Mouse (Mus musculus): ENCODE data around the gene Sp7. TPM values are rescaled to one million over a fixed set of nuclear protein-coding genes. Genes with fewer than 3 reads are reported as not detected.
A peak's percentile ranks its signal among the peaks of the same experiment; 100 is the strongest.

Gene Sp7
- polyA plus RNA-seq, 1 experiment = not detected

- Histone ChIP-seq H3K4me1 (ENCODE audit: control insufficient read depth, insufficient read depth, insufficient read length, low read length) (peaks cover 20% of the 10 kb centered on the region), H3K27ac (replicated peaks; ENCODE audit: low read depth, low read length) (peak overlapping the region; percentile 96), H3K4me3 (ENCODE audit: insufficient read depth, low read depth, low read length) (peak overlapping the region; percentile 63)
Observed at GRCm38 (mm10) chr15:102399229-102400221, 32.5 kb upstream of the Sp7 start.

GRCm38 (mm10) chr15:102398629-102399028 is 31.6 kb upstream of the Sp7 start:
- peaks cover 19% of the 10 kb centered on the region for H3K4me1 ChIP-seq (ENCODE audit: control insufficient read depth, insufficient read depth, insufficient read length, low read length)
- H3K4me3 ChIP-seq (ENCODE audit: insufficient read depth, low read depth, low read length) = peak overlapping the region; percentile 63
- H3K27ac ChIP-seq (replicated peaks; ENCODE audit: low read depth, low read length) = peak overlapping the region; percentile 96

GRCm38 (mm10) chr15:102395061-102395460 is 28.1 kb upstream of the Sp7 start:
- Histone ChIP-seq H3K4me3 (ENCODE audit: insufficient read depth, low read depth, low read length) (no peak overlapping the region), H3K4me1 (ENCODE audit: control insufficient read depth, insufficient read depth, insufficient read length, low read length) (peaks cover 15% of the 10 kb centered on the region), H3K27ac (replicated peaks; ENCODE audit: low read depth, low read length) (peak overlapping the region; percentile 88)

GRCm38 (mm10) chr15:102393584-102394014 is 26.6 kb upstream of the Sp7 start:
- H3K4me1 ChIP-seq (ENCODE audit: control insufficient read depth, insufficient read depth, insufficient read length, low read length) = peaks cover 13% of the 10 kb centered on the region
- H3K27ac ChIP-seq (replicated peaks; ENCODE audit: low read depth, low read length) = peak overlapping the region; percentile 88
- no peak overlapping the region for H3K4me3 ChIP-seq (ENCODE audit: insufficient read depth, low read depth, low read length)

GRCm38 (mm10) chr15:102392520-102392919 is 25.5 kb upstream of the Sp7 start:
- Histone ChIP-seq H3K4me1 (ENCODE audit: control insufficient read depth, insufficient read depth, insufficient read length, low read length) (peaks cover 9% of the 10 kb centered on the region), H3K4me3 (ENCODE audit: insufficient read depth, low read depth, low read length) (no peak overlapping the region), H3K27ac (replicated peaks; ENCODE audit: low read depth, low read length) (peak overlapping the region; percentile 44)

GRCm38 (mm10) chr15:102388942-102389341 is 22.0 kb upstream of the Sp7 start:
- H3K4me3 ChIP-seq (ENCODE audit: insufficient read depth, low read depth, low read length) = no peak overlapping the region
- H3K27ac ChIP-seq (replicated peaks; ENCODE audit: low read depth, low read length) = no peak overlapping the region
- no peaks in the 10 kb centered on the region for H3K4me1 ChIP-seq (ENCODE audit: control insufficient read depth, insufficient read depth, insufficient read length, low read length)

GRCm38 (mm10) chr15:102386640-102387039 is 19.7 kb upstream of the Sp7 start:
- H3K27ac ChIP-seq (replicated peaks; ENCODE audit: low read depth, low read length) = no peak overlapping the region
- no peaks in the 10 kb centered on the region for H3K4me1 ChIP-seq (ENCODE audit: control insufficient read depth, insufficient read depth, insufficient read length, low read length)
- H3K4me3 ChIP-seq (ENCODE audit: insufficient read depth, low read depth, low read length) = no peak overlapping the region

GRCm38 (mm10) chr15:102383671-102384070 is 16.7 kb upstream of the Sp7 start:
- no peak overlapping the region for H3K4me3 ChIP-seq (ENCODE audit: insufficient read depth, low read depth, low read length)
- no peak overlapping the region for H3K27ac ChIP-seq (replicated peaks; ENCODE audit: low read depth, low read length)
- H3K4me1 ChIP-seq (ENCODE audit: control insufficient read depth, insufficient read depth, insufficient read length, low read length) = no peaks in the 10 kb centered on the region

GRCm38 (mm10) chr15:102381575-102381974 is 14.6 kb upstream of the Sp7 start:
- Histone ChIP-seq H3K4me1 (ENCODE audit: control insufficient read depth, insufficient read depth, insufficient read length, low read length) (peaks cover 3% of the 10 kb centered on the region; the same call in 1 of the 2 replicates), H3K4me3 (ENCODE audit: insufficient read depth, low read depth, low read length) (no peak overlapping the region), H3K27ac (replicated peaks; ENCODE audit: low read depth, low read length) (no peak overlapping the region)

GRCm38 (mm10) chr15:102377810-102378262 is 10.9 kb upstream of the Sp7 start:
- Histone ChIP-seq H3K27ac (replicated peaks; ENCODE audit: low read depth, low read length) (peak overlapping the region; percentile 92), H3K4me3 (ENCODE audit: insufficient read depth, low read depth, low read length) (peak overlapping the region; percentile 76; the same call in 1 of the 2 replicates), H3K4me1 (ENCODE audit: control insufficient read depth, insufficient read depth, insufficient read length, low read length) (peaks cover 3% of the 10 kb centered on the region; the same call in 1 of the 2 replicates)

GRCm38 (mm10) chr15:102377163-102377543 is 10.2 kb upstream of the Sp7 start:
- peaks cover 3% of the 10 kb centered on the region; the same call in 1 of the 2 replicates for H3K4me1 ChIP-seq (ENCODE audit: control insufficient read depth, insufficient read depth, insufficient read length, low read length)
- H3K27ac ChIP-seq (replicated peaks; ENCODE audit: low read depth, low read length) = peak overlapping the region; percentile 77
- peak overlapping the region; percentile 76 for H3K4me3 ChIP-seq (ENCODE audit: insufficient read depth, low read depth, low read length)

GRCm38 (mm10) chr15:102376453-102377162 is 9.6 kb upstream of the Sp7 start:
- Histone ChIP-seq H3K4me3 (ENCODE audit: insufficient read depth, low read depth, low read length) (peak overlapping the region; percentile 76), H3K27ac (replicated peaks; ENCODE audit: low read depth, low read length) (peak overlapping the region; percentile 77), H3K4me1 (ENCODE audit: control insufficient read depth, insufficient read depth, insufficient read length, low read length) (peaks cover 3% of the 10 kb centered on the region; the same call in 1 of the 2 replicates)

- Histone ChIP-seq H3K4me3 (ENCODE audit: insufficient read depth, low read depth, low read length) (no peak overlapping the region), H3K4me1 (ENCODE audit: control insufficient read depth, insufficient read depth, insufficient read length, low read length) (no peaks in the 10 kb centered on the region; the same call in 1 of the 2 replicates), H3K27ac (replicated peaks; ENCODE audit: low read depth, low read length) (no peak overlapping the region)
Observed at GRCm38 (mm10) chr15:102370727-102371126, 3.7 kb upstream of the Sp7 start.

- H3K4me3 ChIP-seq (ENCODE audit: insufficient read depth, low read depth, low read length) = no peak overlapping the region
- no peaks in the 10 kb centered on the region; the same call in 1 of the 2 replicates for H3K4me1 ChIP-seq (ENCODE audit: control insufficient read depth, insufficient read depth, insufficient read length, low read length)
- no peak overlapping the region for H3K27ac ChIP-seq (replicated peaks; ENCODE audit: low read depth, low read length)
Observed at GRCm38 (mm10) chr15:102369972-102370371, 3.0 kb upstream of the Sp7 start.

- Histone ChIP-seq H3K4me3 (ENCODE audit: insufficient read depth, low read depth, low read length) (no peak overlapping the region), H3K27ac (replicated peaks; ENCODE audit: low read depth, low read length) (no peak overlapping the region), H3K4me1 (ENCODE audit: control insufficient read depth, insufficient read depth, insufficient read length, low read length) (no peaks in the 10 kb centered on the region; the same call in 1 of the 2 replicates)
Observed at GRCm38 (mm10) chr15:102366238-102366637, 744 bp downstream of the Sp7 start.

Data from brown adipose tissue, adult 24 weeks (tissue).